Mouse (Mus musculus): Measurements from ENCODE around the gene Itprid1. TPM values are rescaled to one million over a fixed set of nuclear protein-coding genes. Genes with fewer than 3 reads are reported as not detected.

The Itprid1 gene
- polyA plus RNA-seq, 1 experiment from 2014 or later = 0.40 TPM

DNA sequence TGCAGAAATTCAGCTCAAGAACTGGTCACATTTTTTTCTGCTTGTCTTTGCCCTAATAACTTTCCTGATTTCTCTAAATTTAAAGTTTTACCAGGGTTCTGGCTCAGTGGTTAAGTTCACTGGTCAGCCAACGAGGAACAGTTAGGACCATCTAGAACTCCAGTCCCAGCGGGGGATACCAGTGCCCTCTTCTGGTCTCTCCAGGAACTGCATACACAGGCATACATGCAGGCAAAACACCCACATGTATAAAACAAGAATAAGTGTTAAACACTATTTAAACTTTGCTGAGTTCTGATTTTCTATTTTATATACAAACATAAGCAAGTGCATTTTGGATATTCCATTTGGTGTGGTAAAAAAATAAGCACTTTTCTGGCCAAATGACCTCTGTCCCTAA, 188.8 kb downstream of the Itprid1 start:
- Histone ChIP-seq H3K27me3 (replicated peaks) (no peaks in the 10 kb centered on the region), H3K4me2 (no peak overlapping the region), H3K27ac (no peak overlapping the region), H3K36me3 (no peaks in the 10 kb centered on the region), H3K4me3 (replicated peaks) (no peak overlapping the region), H3K4me1 (no peaks in the 10 kb centered on the region), H3K9me3 (no peaks in the 10 kb centered on the region), H3K9ac (no peak overlapping the region)
- no peak for ATAC-seq (ENCODE audit: insufficient read depth, low FRiP score, low read depth)
- 57% methylated on average over 2 of the region's 2 CpGs for WGBS

- Histone ChIP-seq H3K27ac (no peak overlapping the region), H3K9me3 (no peaks in the 10 kb centered on the region), H3K9ac (no peak overlapping the region), H3K27me3 (replicated peaks) (no peaks in the 10 kb centered on the region), H3K4me2 (no peak overlapping the region), H3K36me3 (no peaks in the 10 kb centered on the region), H3K4me3 (replicated peaks) (no peak overlapping the region), H3K4me1 (no peaks in the 10 kb centered on the region)
- ATAC-seq (ENCODE audit: insufficient read depth, low FRiP score, low read depth) = no peak
- whole genome bisulfite sequencing = 54% methylated on average over 6 of the region's 6 CpGs
Observed at GRCm38 (mm10) chr6:56027318-56027717, 190.6 kb downstream of the Itprid1 start.

DNA sequence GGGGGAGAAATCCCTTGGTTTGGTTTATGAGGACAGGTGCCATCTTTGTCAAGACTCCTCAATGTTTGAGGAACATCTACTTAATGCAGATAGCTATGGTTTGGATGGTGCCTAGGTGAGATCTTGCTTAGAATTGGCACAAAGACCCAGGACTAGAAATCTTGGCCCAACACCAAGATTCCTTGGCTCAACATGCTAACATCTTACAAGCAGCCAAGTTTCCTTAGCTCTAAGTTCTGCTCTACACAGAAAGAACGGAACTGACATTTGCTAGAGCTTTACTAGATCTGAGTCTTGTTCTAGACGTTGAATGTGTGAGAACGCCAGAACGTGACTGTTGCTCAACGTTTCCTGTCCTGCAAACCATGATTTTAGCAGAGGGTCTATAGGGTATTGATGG, 191.3 kb downstream of the Itprid1 start:
- 67% methylated on average over 5 of the region's 5 CpGs for WGBS
- ATAC-seq (ENCODE audit: insufficient read depth, low FRiP score, low read depth) = no peak
- Histone ChIP-seq H3K4me3 (replicated peaks) (no peak overlapping the region), H3K4me2 (no peak overlapping the region), H3K27ac (no peak overlapping the region), H3K27me3 (replicated peaks) (no peaks in the 10 kb centered on the region), H3K9me3 (no peaks in the 10 kb centered on the region), H3K9ac (no peak overlapping the region), H3K4me1 (no peaks in the 10 kb centered on the region), H3K36me3 (no peaks in the 10 kb centered on the region)

Other genes with a start within 250 kb of the Itprid1 start
- gene Neurod6, start 155.6 kb upstream of the Itprid1 start, polyA plus RNA-seq (2015; fragmentation: Nextera tagmentation; extraction: Ambion mirVana) = 0.12 TPM in 1 of 2 replicates, not detected in the other
- gene Ppp1r17, start 180.6 kb downstream of the Itprid1 start, polyA plus RNA-seq (2015; fragmentation: Nextera tagmentation; extraction: Ambion mirVana) = 0.31 and 0.55 TPM in 2 replicates